Mouse (Mus musculus) CH12.LX (cell line): ENCODE measurements at regions not wholly inside any gene's neighbourhood (a gene's known extent, or its start where the extent isn't known, plus 50 kb on each side); places are given as distances from the start of the nearest gene placed in this dataset.

Experiments
- DNase-seq: peaks from one replicate; pipeline ENCODE4 v3.0.0-alpha.2; 2013; ENCODE audit errors: extremely low read depth
- H3K27ac ChIP-seq: 2 replicates; pipeline ENCODE4 v1.5.1; 2012; ENCODE audit warnings: low read depth, mild to moderate bottlenecking, control low read depth, moderate library complexity; ENCODE audit not compliant: insufficient read depth
- H3K27me3 ChIP-seq: replicated peaks from 2 replicates; pipeline ENCODE3; 2012; ENCODE audit warnings: inconsistent platforms
- H3K36me3 ChIP-seq, 2 experiments: replicated peaks in 1 of 2; 2 replicates each; pipeline versions ENCODE3 to v1.6.1; 2012; ENCODE audit warnings: inconsistent platforms in 1 of 2, low read length in 1 of 2, mild to moderate bottlenecking in 1 of 2, mixed read lengths in 1 of 2, moderate library complexity in 1 of 2; ENCODE audit not compliant: control insufficient read depth in 1 of 2, insufficient read depth in 1 of 2
- H3K4me1 ChIP-seq, 2 experiments: 2 replicates each; pipeline ENCODE4 v1.6.1; 2012; ENCODE audit warnings: inconsistent platforms in 1 of 2, moderate library complexity in 1 of 2; ENCODE audit not compliant: insufficient read depth in 2 of 2, control insufficient read depth in 1 of 2
- H3K4me2 ChIP-seq: 2 replicates; pipeline ENCODE4 v1.6.1; 2012; ENCODE audit warnings: low read depth, mild to moderate bottlenecking, control low read depth; ENCODE audit not compliant: poor library complexity, insufficient read depth, severe bottlenecking
- H3K4me3 ChIP-seq, 3 experiments: fragments of 150-350 bp in 1 of 3; sonication (generic) in 1 of 3; replicated peaks in 1 of 3; 2 replicates each; pipeline versions ENCODE3 to v1.5.1; 2011 to 2012; ENCODE audit warnings: low read depth in 2 of 3, low read length in 2 of 3, mild to moderate bottlenecking in 2 of 3, moderate library complexity in 2 of 3, control low read depth in 1 of 3, improper control_type of control experiment in 1 of 3, inconsistent platforms in 1 of 3, mixed read lengths in 1 of 3; ENCODE audit not compliant: poor library complexity in 1 of 3
- H3K79me2 ChIP-seq: replicated peaks from 2 replicates; pipeline ENCODE4 v1.6.1; 2012; ENCODE audit warnings: mild to moderate bottlenecking, moderate library complexity; ENCODE audit not compliant: control insufficient read depth, poor library complexity, insufficient read depth, severe bottlenecking; ENCODE audit errors: extremely low read depth
- H3K9ac ChIP-seq: 2 replicates; pipeline ENCODE4 v1.6.1; 2012; ENCODE audit warnings: low read depth, mild to moderate bottlenecking, control low read depth, moderate library complexity; ENCODE audit not compliant: insufficient read depth
- H3K9me3 ChIP-seq: replicated peaks from 2 replicates; pipeline ENCODE3; 2012; ENCODE audit warnings: low read length, inconsistent platforms, mixed read lengths
- CHD1 ChIP-seq: IDR thresholded peaks from 2 replicates; pipeline ENCODE4 v1.6.1; 2012; ENCODE audit warnings: low read depth, low read length, improper control_type of control experiment, inconsistent platforms
- EP300 ChIP-seq: IDR thresholded peaks from 2 replicates; pipeline ENCODE4 v1.6.1; 2011; ENCODE audit warnings: low read length, improper control_type of control experiment
- IRF4 ChIP-seq: IDR thresholded peaks from 2 replicates; pipeline ENCODE4 v1.6.1; 2014; ENCODE audit warnings: low read depth, mild to moderate bottlenecking, inconsistent platforms, low read length, improper control_type of control experiment
- MAFK ChIP-seq: IDR thresholded peaks from 2 replicates; pipeline ENCODE4 v1.6.1; 2011; ENCODE audit warnings: low read length, improper control_type of control experiment; ENCODE audit not compliant: insufficient replicate concordance
- MAZ ChIP-seq: IDR thresholded peaks from 2 replicates; pipeline ENCODE4 v1.6.1; 2012; ENCODE audit warnings: low read depth, mild to moderate bottlenecking, inconsistent platforms, low read length, improper control_type of control experiment, moderate library complexity
- MEF2A ChIP-seq: IDR thresholded peaks from 2 replicates; pipeline ENCODE4 v1.6.1; 2014; ENCODE audit warnings: low read depth, mild to moderate bottlenecking, inconsistent platforms, low read length, improper control_type of control experiment, borderline replicate concordance
- NELFE ChIP-seq: IDR thresholded peaks from 2 replicates; pipeline ENCODE4 v1.6.1; 2011; ENCODE audit warnings: low read depth, low read length, improper control_type of control experiment
- NRF1 ChIP-seq: IDR thresholded peaks from 2 replicates; pipeline ENCODE4 v1.6.1; 2014; ENCODE audit warnings: low read depth, mild to moderate bottlenecking, inconsistent platforms, low read length, improper control_type of control experiment, moderate library complexity
- PAX5 ChIP-seq: IDR thresholded peaks from 2 replicates; pipeline ENCODE4 v1.6.1; 2012; ENCODE audit warnings: low read length, inconsistent platforms, mixed read lengths
- RCOR1 ChIP-seq: conservative IDR thresholded peaks from 2 replicates; pipeline ENCODE4 v1.6.1; 2012; ENCODE audit warnings: low read depth, mild to moderate bottlenecking, inconsistent platforms, low read length, improper control_type of control experiment
- SMC3 ChIP-seq: IDR thresholded peaks from 2 replicates; pipeline ENCODE4 v1.6.1; 2011; ENCODE audit warnings: low read depth, low read length, improper control_type of control experiment
- TCF12 ChIP-seq: IDR thresholded peaks from 2 replicates; pipeline ENCODE4 v1.6.1; 2014; ENCODE audit warnings: low read depth, mild to moderate bottlenecking, inconsistent platforms, low read length, improper control_type of control experiment
- UBTF ChIP-seq: IDR thresholded peaks from 2 replicates; pipeline ENCODE4 v1.6.1; 2012; ENCODE audit warnings: low read depth, mild to moderate bottlenecking, inconsistent platforms, low read length, improper control_type of control experiment, moderate library complexity
- USF2 ChIP-seq: conservative IDR thresholded peaks from 2 replicates; pipeline ENCODE4 v1.6.1; 2011; ENCODE audit warnings: low read depth, low read length, improper control_type of control experiment
- ZC3H11A ChIP-seq: IDR thresholded peaks from 2 replicates; pipeline ENCODE4 v1.6.1; 2012; ENCODE audit warnings: low read depth, mild to moderate bottlenecking, inconsistent platforms, low read length, improper control_type of control experiment
- dilution Hi-C: fragments of 300-500 bp; cut with MboI; formaldehyde crosslinking; loops from 2 replicates; pipeline ENCODE4 v1.14.3; 2020; ENCODE audit warnings: low sequenced_read_pairs; ENCODE audit not compliant: extremely low pct_unique_long_range_greater_than_20kb, extremely low pct_ligation_motif_present
- in situ Hi-C: fragments of 300-500 bp; cut with MboI; formaldehyde crosslinking; loops from 3 replicates; pipeline ENCODE4 v1.14.3; 2019; ENCODE audit warnings: low sequenced_read_pairs, low pct_ligation_motif_present, low pct_unique_long_range_greater_than_20kb, mixed read lengths

GRCm38 (mm10) chr3:15071030-15071883 is 185.2 kb downstream of the Car2 start:
- Histone ChIP-seq H3K27ac (no peak overlapping the region), H3K36me3 (no peaks in the 10 kb centered on the region), H3K4me1 (no peaks in the 10 kb centered on the region), H3K4me3 (no peak overlapping the region), H3K4me2 (no peak overlapping the region), H3K9ac (no peak overlapping the region), H3K27me3 (no peaks in the 10 kb centered on the region), H3K79me2 (no peaks in the 10 kb centered on the region)
- DNase-seq, result no peak
- dilution Hi-C loops, result no loop called here
- in situ Hi-C loops, result loop anchor here (25.0 kb wide), 1 partner anchor 184 kb away; the partner anchor contains the start of gene Car2
- TF ChIP-seq RCOR1 (no peak), MEF2A (no peak), MAFK (no peak), SMC3 (no peak), CHD1 (no peak)
- TF ChIP-seq, all 38 proteins: peak for 0
- no peaks in the 10 kb centered on the region for H3K9me3 ChIP-seq

- dilution Hi-C loops (no loop called here), in situ Hi-C loops (loop anchor here (25.0 kb wide), 1 partner anchor 186 kb away; the partner anchor contains the start of gene Car2)
- no peaks in the 10 kb centered on the region for H3K36me3 ChIP-seq
- no peaks in the 10 kb centered on the region for H3K27me3 ChIP-seq
- H3K27ac ChIP-seq, result no peak overlapping the region
- no peak overlapping the region for H3K9ac ChIP-seq
- TF ChIP-seq USF2 (no peak), EP300 (no peak), MEF2A (no peak), NRF1 (no peak), IRF4 (no peak), TCF12 (no peak), MAZ (no peak), UBTF (no peak), NELFE (no peak), ZC3H11A (no peak), PAX5 (no peak)
- no peak overlapping the region for H3K4me2 ChIP-seq
- H3K4me1 ChIP-seq, result no peaks in the 10 kb centered on the region
- H3K9me3 ChIP-seq, result no peaks in the 10 kb centered on the region
- H3K4me3 ChIP-seq, result no peak overlapping the region
- no peak for DNase-seq
- H3K79me2 ChIP-seq, result no peaks in the 10 kb centered on the region
Measured at GRCm38 (mm10) chr3:15073405-15073804, 187.3 kb downstream of the Car2 start.
